Mouse (Mus musculus) small intestine, adult 2 months (tissue): ENCODE measurements around the gene Abhd17b. TPM values are rescaled to one million over a fixed set of nuclear protein-coding genes. Genes with fewer than 3 reads are reported as not detected.
"Not testable (repeated sequence)": the region's sequence is repeated elsewhere in the genome, so short reads cannot be mapped to it uniquely, and the experiment has no call there.

Source experiments
- H3K27ac ChIP-seq: fragments of 200-500 bp; 2 replicates; pipeline ENCODE4 v1.5.1; 2012; ENCODE audit warnings: low read depth, low read length, control low read depth, inconsistent platforms; ENCODE audit not compliant: insufficient read depth
- H3K27me3 ChIP-seq: fragments of 200-500 bp; 2 replicates; pipeline ENCODE4 v1.6.1; 2012; ENCODE audit warnings: mild to moderate bottlenecking, moderate library complexity, low read length, inconsistent platforms; ENCODE audit not compliant: control insufficient read depth, insufficient read depth
- H3K36me3 ChIP-seq: fragments of 200-500 bp; 2 replicates; pipeline ENCODE4 v1.6.1; 2012; ENCODE audit warnings: mild to moderate bottlenecking, low read length, control low read depth, inconsistent platforms; ENCODE audit not compliant: control insufficient read depth, insufficient read depth
- H3K4me1 ChIP-seq: fragments of 200-500 bp; 2 replicates; pipeline ENCODE4 v1.6.1; 2012; ENCODE audit warnings: low read length, inconsistent platforms, mixed read lengths; ENCODE audit not compliant: control insufficient read depth, insufficient read depth, insufficient read length
- H3K4me3 ChIP-seq: fragments of 200-500 bp; 2 replicates; pipeline ENCODE4 v1.5.1; 2012; ENCODE audit warnings: low read depth, mild to moderate bottlenecking, control low read depth, inconsistent platforms, low read length, moderate library complexity
- CTCF ChIP-seq: fragments of 200-500 bp; IDR thresholded peaks from 2 replicates; pipeline ENCODE4 v1.5.1; 2012; ENCODE audit warnings: low read depth, mild to moderate bottlenecking, control low read depth, inconsistent platforms, low read length, moderate library complexity, mixed read lengths; ENCODE audit not compliant: insufficient replicate concordance, insufficient read length; ENCODE audit errors: extremely low read depth
- POLR2A ChIP-seq: fragments of 200-500 bp; IDR thresholded peaks from 2 replicates; pipeline ENCODE4 v1.6.1; 2012; ENCODE audit warnings: low read depth, mild to moderate bottlenecking, control low read depth, inconsistent platforms, low read length, moderate library complexity
- WGBS: fragments of 180-500 bp; shearing (Covaris S2); methylation state at CpG from one replicate; pipeline ENCODE4 v1.1.7; 2018; 5-methylcytosine and 5-hydroxymethylcytosine counted together
- polyA plus RNA-seq: library from polyadenylated mRNA; depleted of rRNA; stranded (reverse); fragments of >200 nt; gene quantifications from 2 replicates; pipeline ENCODE4 v1.2.3, GENCODE M21; 2012

Gene Abhd17b
- polyA plus RNA-seq, 1 experiment: 15.2 TPM

DNA sequence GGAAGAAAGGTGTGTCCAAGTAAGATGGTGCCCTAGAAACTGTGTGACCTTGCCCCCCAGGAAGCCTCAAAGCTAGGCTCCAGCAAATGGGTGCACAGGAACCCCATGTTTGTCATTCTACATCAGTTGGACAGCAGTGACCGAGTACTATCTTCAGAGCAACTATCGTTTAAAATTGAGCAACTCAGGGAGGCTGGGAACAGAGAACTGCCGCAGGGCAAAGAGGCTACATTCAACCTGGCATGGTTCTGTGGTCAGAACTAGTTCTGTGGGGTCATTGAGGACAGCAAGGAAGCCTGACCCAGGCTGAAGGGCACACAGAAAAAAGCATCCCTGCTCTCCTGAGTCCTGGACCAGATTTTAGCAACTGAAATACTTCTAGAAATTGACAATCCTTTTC is 37.2 kb upstream of the Abhd17b start:
- H3K4me3 ChIP-seq: no peak overlapping the region
- H3K27me3 ChIP-seq: no peaks in the 10 kb centered on the region
- H3K4me1 ChIP-seq: no peaks in the 10 kb centered on the region; the same call in 1 of the 2 replicates
- no peak for TF ChIP-seq POLR2A
- peaks cover 4% of the 10 kb centered on the region for H3K36me3 ChIP-seq
- H3K27ac ChIP-seq: no peak overlapping the region
- 77% methylated on average over 3 of the region's 3 CpGs for WGBS

DNA sequence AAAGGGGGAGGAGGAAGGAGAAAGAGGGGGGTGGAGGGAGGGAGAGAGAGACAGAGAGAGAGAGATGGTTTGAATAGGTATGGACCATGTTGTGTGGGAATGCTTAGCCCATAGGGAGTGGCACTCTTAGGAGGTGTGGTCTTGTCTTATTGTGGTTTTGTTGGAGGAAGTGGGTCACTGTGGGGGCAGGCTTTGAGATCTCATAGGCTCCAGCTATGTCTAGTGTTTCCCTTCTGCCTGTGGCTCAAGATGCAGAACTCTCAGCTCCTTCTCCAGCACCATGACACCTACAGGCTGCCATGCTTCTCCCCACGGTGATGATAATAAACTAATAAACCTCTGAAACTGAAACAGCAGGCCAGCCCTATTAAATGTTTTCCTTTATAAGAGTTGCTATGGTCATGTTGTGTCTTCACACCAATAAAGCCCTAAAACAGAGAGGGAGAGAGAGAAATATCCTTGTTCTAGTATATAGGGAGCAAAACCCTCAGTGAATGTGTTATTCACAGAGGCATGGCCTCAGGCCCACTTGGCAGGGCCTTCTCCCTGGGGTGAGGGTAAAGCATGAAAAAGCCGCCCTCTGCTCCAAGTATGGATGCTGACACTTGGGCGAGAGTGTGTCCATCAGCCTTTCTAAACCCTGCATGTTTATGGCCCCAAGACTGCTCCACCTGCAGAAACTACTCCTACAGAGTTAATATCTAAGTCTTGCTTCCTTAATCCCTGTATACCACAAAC is 29.4 kb upstream of the Abhd17b start:
- peaks cover 8% of the 10 kb centered on the region for H3K4me1 ChIP-seq
- no peaks in the 10 kb centered on the region for H3K27me3 ChIP-seq
- H3K4me3 ChIP-seq: no peak overlapping the region
- peaks cover under 1% of the 10 kb centered on the region; the same call in 1 of the 2 replicates for H3K36me3 ChIP-seq
- no peak overlapping the region; the same call in 1 of the 2 replicates for H3K27ac ChIP-seq
- TF ChIP-seq POLR2A: no peak
- 35% methylated on average over 3 of the region's 3 CpGs for WGBS

DNA sequence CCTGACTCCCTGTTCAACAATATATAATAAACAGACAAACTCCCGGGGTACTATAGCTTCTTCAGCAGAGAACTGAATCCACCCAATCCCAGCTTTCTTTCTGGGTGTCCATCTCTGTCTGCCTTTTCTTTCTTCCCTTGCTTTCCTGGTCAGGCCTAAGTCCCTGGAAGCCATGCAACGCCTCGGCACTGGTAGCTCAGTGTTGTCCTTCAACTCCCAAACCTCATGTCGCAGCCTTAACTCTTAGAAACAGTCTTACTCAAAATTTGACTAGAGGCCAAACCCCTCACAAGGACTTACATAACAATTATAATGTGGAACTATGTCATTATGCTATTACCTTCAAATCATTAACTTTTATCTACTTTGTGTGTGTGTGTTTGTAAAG is 28.8 kb upstream of the Abhd17b start:
- TF ChIP-seq POLR2A (no peak), CTCF (no peak)
- H3K27ac ChIP-seq: no peak overlapping the region; the same call in 1 of the 2 replicates

DNA sequence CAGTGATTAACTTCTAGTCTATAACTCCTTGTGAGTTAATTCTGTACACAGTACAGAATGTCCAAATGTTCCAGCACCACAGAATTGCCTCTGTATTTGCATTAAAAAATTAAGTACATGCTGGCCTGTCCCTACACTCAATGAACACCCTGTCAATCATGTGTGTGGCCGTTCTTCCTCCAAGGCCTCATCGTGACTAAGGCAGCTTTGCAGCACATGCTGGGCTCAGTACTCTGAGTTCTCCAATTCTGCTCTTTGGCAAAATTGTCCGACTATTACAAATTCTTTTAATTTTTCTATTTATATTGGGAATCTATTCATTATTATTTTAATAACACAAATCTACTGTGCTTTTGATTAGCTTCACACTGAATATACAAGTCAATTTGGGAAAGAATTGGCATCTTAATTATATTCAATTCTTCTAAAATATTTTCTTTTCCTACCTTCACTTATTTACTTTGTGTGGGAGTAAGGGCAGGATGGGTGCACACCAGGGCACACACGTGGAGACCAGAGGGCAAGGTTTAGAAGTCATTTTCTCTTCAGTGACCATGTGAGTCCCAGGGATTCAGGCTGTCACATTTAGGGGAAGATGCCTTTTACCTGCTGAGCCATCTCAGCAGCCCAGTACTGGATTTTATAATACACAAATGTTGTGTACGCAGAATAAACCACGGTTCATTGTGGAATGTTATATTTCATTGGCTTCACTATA is 26.6 kb upstream of the Abhd17b start:
- Histone ChIP-seq H3K4me3 (no peak overlapping the region), H3K27me3 (no peaks in the 10 kb centered on the region), H3K36me3 (no peaks in the 10 kb centered on the region), H3K27ac (no peak overlapping the region), H3K4me1 (peaks cover 8% of the 10 kb centered on the region)
- WGBS: 87% methylated on average over 6 of the region's 6 CpGs
- TF ChIP-seq POLR2A (no peak), CTCF (no peak)

More for the DNA sequence above, 28.8 kb upstream of the Abhd17b start:
- Histone ChIP-seq H3K36me3 (no peaks in the 10 kb centered on the region), H3K27me3 (no peaks in the 10 kb centered on the region), H3K4me3 (no peak overlapping the region), H3K4me1 (peaks cover 8% of the 10 kb centered on the region)
- WGBS: 31% methylated on average over 4 of the region's 4 CpGs

DNA sequence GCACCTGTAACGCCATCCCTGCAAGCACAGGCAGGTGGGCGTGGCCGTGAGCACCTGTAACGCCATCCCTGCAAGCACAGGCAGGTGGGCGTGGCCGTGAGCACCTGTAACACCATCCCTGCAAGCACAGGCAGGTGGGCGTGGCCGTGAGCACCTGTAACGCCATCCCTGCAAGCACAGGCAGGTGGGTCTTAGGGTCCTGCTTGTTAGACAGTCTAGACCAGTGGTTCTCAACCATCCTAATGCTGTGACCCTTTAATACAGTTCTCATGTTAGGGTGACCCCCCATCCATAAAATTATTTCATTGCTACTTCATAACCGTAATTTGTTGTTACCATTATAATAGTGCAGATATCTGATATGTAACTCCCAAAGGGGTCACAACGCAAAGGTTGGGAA is 24.5 kb upstream of the Abhd17b start:
- WGBS: 30% methylated on average over 11 of the region's 11 CpGs
- not testable (repeated sequence) for H3K27me3 ChIP-seq, H3K4me1 ChIP-seq, H3K36me3 ChIP-seq, H3K4me3 ChIP-seq, H3K27ac ChIP-seq

DNA sequence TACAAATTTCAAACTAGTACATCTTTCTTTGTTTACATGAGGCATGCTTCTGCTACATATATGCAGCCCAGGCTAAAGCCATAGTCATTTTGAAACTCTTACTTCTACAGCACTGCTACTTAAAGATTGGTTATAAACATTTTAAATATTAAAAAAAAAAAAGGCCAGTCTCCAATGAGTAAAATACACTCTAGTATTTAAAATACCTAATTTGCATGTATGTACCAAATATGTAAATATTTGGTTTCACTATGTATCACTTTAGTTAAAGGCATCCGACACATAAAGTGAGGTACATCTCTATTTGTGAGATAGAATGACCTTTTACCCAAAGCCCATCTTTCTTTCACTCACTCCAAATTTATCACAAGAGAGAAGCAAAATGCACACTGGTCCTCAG is 24.0 kb upstream of the Abhd17b start:
- H3K4me1 ChIP-seq: peaks cover 5% of the 10 kb centered on the region
- 79% methylated on average over 1 of the region's 1 CpGs for WGBS
- no peaks in the 10 kb centered on the region for H3K36me3 ChIP-seq
- H3K4me3 ChIP-seq: no peak overlapping the region
- H3K27ac ChIP-seq: no peak overlapping the region
- TF ChIP-seq POLR2A (no peak), CTCF (no peak)
- no peaks in the 10 kb centered on the region for H3K27me3 ChIP-seq

DNA sequence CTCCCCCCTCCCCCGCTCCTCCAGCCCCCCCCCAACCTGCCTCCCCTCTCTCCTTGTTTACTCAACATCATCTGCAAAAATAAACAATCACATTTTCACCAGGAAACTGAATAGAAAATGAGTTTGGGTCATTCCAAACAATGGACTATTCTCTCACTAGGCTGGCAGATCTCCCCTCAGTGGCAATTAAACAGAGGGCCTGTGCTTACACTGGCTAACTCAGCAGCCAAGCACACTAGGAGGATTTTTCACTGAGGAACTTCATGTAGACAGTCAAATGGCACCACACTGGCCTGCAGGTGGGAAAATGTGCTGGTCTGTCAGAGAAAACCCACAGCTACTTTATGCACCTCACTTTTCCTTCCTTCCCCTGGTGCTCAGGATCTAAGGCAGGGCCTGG is 23.5 kb upstream of the Abhd17b start:
- Histone ChIP-seq H3K27me3 (no peaks in the 10 kb centered on the region), H3K4me1 (peaks cover 3% of the 10 kb centered on the region), H3K4me3 (no peak overlapping the region), H3K36me3 (no peaks in the 10 kb centered on the region), H3K27ac (no peak overlapping the region)
- TF ChIP-seq POLR2A (no peak), CTCF (no peak)
- 65% methylated on average over 1 of the region's 1 CpGs for WGBS
